Mouse (Mus musculus) neural tube, embryonic 13.5 days (tissue): Measurements from ENCODE around the gene Tln1. TPM values are rescaled to one million over a fixed set of nuclear protein-coding genes. Genes with fewer than 3 reads are reported as not detected.

Source experiments
- ATAC-seq: fragments of 200-750 bp; cut with Nextera tagmentation; 2 replicates; pipeline ENCODE4 v1.8.0; 2017; ENCODE audit warnings: low read depth, mild to moderate bottlenecking, moderate TSS enrichment, moderate library complexity
- H3K27ac ChIP-seq: fragments of 300-500 bp; sonication (generic); replicated peaks from 2 replicates; pipeline ENCODE4 v1.5.1; 2015; ENCODE audit warnings: moderate library complexity, mild to moderate bottlenecking, inconsistent platforms
- H3K27me3 ChIP-seq: fragments of 300-500 bp; sonication (generic); 2 replicates; pipeline ENCODE4 v1.6.1; 2015; ENCODE audit warnings: mild to moderate bottlenecking, inconsistent platforms
- H3K36me3 ChIP-seq: fragments of 300-500 bp; sonication (generic); 2 replicates; pipeline ENCODE4 v1.6.1; 2015; ENCODE audit warnings: mild to moderate bottlenecking, inconsistent platforms
- H3K4me1 ChIP-seq: fragments of 300-500 bp; sonication (generic); replicated peaks from 2 replicates; pipeline ENCODE4 v1.6.1; 2015; ENCODE audit warnings: inconsistent platforms
- H3K4me2 ChIP-seq: fragments of 300-500 bp; sonication (generic); 2 replicates; pipeline ENCODE4 v1.6.1; 2015; ENCODE audit warnings: inconsistent platforms, mild to moderate bottlenecking, moderate library complexity
- H3K4me3 ChIP-seq: fragments of 300-500 bp; sonication (generic); 2 replicates; pipeline ENCODE4 v1.5.1; 2015; ENCODE audit warnings: mild to moderate bottlenecking, inconsistent platforms
- H3K9ac ChIP-seq: fragments of 300-500 bp; sonication (generic); 2 replicates; pipeline ENCODE4 v1.6.1; 2015; ENCODE audit warnings: moderate library complexity, mild to moderate bottlenecking, inconsistent platforms
- H3K9me3 ChIP-seq: fragments of 300-500 bp; sonication (generic); 2 replicates; pipeline ENCODE4 v1.6.1; 2016; ENCODE audit warnings: inconsistent platforms
- WGBS: fragments of 180-500 bp; shearing (Covaris S2); methylation state at CpG from one replicate; pipeline ENCODE4 v1.1.7; 2015; 5-methylcytosine and 5-hydroxymethylcytosine counted together
- polyA plus RNA-seq: library from polyadenylated mRNA; unstranded; fragments of >200 nt; fragmentation: Nextera tagmentation; extraction: Ambion mirVana; gene quantifications from 2 replicates; pipeline ENCODE4 v1.2.1, GENCODE M21; 2015

Gene Tln1
- polyA plus RNA-seq, 1 experiment from 2014 or later, result 69.6 TPM

GRCm38 (mm10) chr4:43533270-43533669 lies 29.2 kb downstream of the Tln1 start:
- Histone ChIP-seq H3K4me3 (no peak overlapping the region), H3K9ac (no peak overlapping the region), H3K9me3 (no peaks in the 10 kb centered on the region), H3K4me1 (peaks cover 6% of the 10 kb centered on the region), H3K4me2 (no peak overlapping the region), H3K36me3 (peaks cover 73% of the 10 kb centered on the region), H3K27me3 (no peaks in the 10 kb centered on the region), H3K27ac (no peak overlapping the region)
- ATAC-seq, result no peak
- WGBS, result 92% methylated on average over 9 of the region's 9 CpGs

- Histone ChIP-seq H3K4me3 (no peak overlapping the region), H3K4me2 (no peak overlapping the region), H3K27me3 (peaks cover 17% of the 10 kb centered on the region), H3K9ac (no peak overlapping the region), H3K9me3 (no peaks in the 10 kb centered on the region), H3K4me1 (peaks cover 6% of the 10 kb centered on the region), H3K27ac (0 out of 2 replicates have a peak overlapping the region, but pooled peaks have one; percentile 38), H3K36me3 (peaks cover 47% of the 10 kb centered on the region)
- ATAC-seq, result no peak
- WGBS, result 28% methylated on average over 7 of the region's 7 CpGs
Measured at GRCm38 (mm10) chr4:43530581-43530980, 31.9 kb downstream of the Tln1 start.

- Histone ChIP-seq H3K36me3 (peaks cover 43% of the 10 kb centered on the region), H3K27ac (peak overlapping the region; percentile 38; the same call in 1 of the 2 replicates), H3K27me3 (peaks cover 22% of the 10 kb centered on the region), H3K4me1 (peaks cover 6% of the 10 kb centered on the region), H3K4me3 (no peak overlapping the region), H3K9me3 (no peaks in the 10 kb centered on the region), H3K9ac (no peak overlapping the region), H3K4me2 (no peak overlapping the region)
- ATAC-seq, result 0 out of 2 replicates have a peak, but pooled peaks have one; percentile 29
- WGBS, result 59% methylated on average over 8 of the region's 8 CpGs
Measured at GRCm38 (mm10) chr4:43530081-43530501, 32.4 kb downstream of the Tln1 start.

- ATAC-seq, result no peak
- H3K27me3 ChIP-seq, result peaks cover 37% of the 10 kb centered on the region
- H3K9ac ChIP-seq, result no peak overlapping the region
- no peak overlapping the region for H3K4me3 ChIP-seq
- peaks cover 27% of the 10 kb centered on the region for H3K36me3 ChIP-seq
- 79% methylated on average over 9 of the region's 9 CpGs for WGBS
- H3K9me3 ChIP-seq, result no peaks in the 10 kb centered on the region
- H3K4me1 ChIP-seq, result peaks cover 20% of the 10 kb centered on the region
- H3K27ac ChIP-seq, result no peak overlapping the region
- H3K4me2 ChIP-seq, result no peak overlapping the region
Measured at GRCm38 (mm10) chr4:43528487-43528886, 34.0 kb downstream of the Tln1 start.

- Histone ChIP-seq H3K27ac (no peak overlapping the region), H3K9ac (no peak overlapping the region), H3K4me1 (peaks cover 26% of the 10 kb centered on the region), H3K4me3 (no peak overlapping the region), H3K9me3 (no peaks in the 10 kb centered on the region), H3K36me3 (peaks cover 20% of the 10 kb centered on the region), H3K27me3 (peaks cover 43% of the 10 kb centered on the region), H3K4me2 (no peak overlapping the region)
- no peak for ATAC-seq
- WGBS, result 69% methylated on average over 5 of the region's 5 CpGs
Measured at GRCm38 (mm10) chr4:43527880-43528279, 34.6 kb downstream of the Tln1 start.

GRCm38 (mm10) chr4:43519956-43520355 lies 42.5 kb downstream of the Tln1 start:
- H3K4me3 ChIP-seq, result no peak overlapping the region; the same call in 1 of the 2 replicates
- peak overlapping the region; percentile 42 for H3K4me2 ChIP-seq
- H3K9me3 ChIP-seq, result no peaks in the 10 kb centered on the region
- H3K4me1 ChIP-seq, result peaks cover 36% of the 10 kb centered on the region
- WGBS, result 12% methylated on average over 6 of the region's 6 CpGs
- H3K9ac ChIP-seq, result 0 out of 2 replicates have a peak overlapping the region, but pooled peaks have one; percentile 23
- H3K27me3 ChIP-seq, result peaks cover 56% of the 10 kb centered on the region
- H3K36me3 ChIP-seq, result no peaks in the 10 kb centered on the region
- peak; percentile 52; the same call in 1 of the 2 replicates for ATAC-seq
- no peak overlapping the region for H3K27ac ChIP-seq

GRCm38 (mm10) chr4:43519551-43519950 lies 42.9 kb downstream of the Tln1 start:
- ATAC-seq, result no peak
- Histone ChIP-seq H3K27me3 (peaks cover 52% of the 10 kb centered on the region), H3K9me3 (no peaks in the 10 kb centered on the region), H3K4me2 (peak overlapping the region; percentile 42), H3K4me1 (peaks cover 33% of the 10 kb centered on the region), H3K9ac (0 out of 2 replicates have a peak overlapping the region, but pooled peaks have one; percentile 23), H3K36me3 (no peaks in the 10 kb centered on the region), H3K4me3 (no peak overlapping the region; the same call in 1 of the 2 replicates), H3K27ac (no peak overlapping the region)
- 17% methylated on average over 10 of the region's 10 CpGs for WGBS

GRCm38 (mm10) chr4:43515764-43516708 lies 46.5 kb downstream of the Tln1 start:
- Histone ChIP-seq H3K4me1 (peaks cover 16% of the 10 kb centered on the region), H3K9me3 (no peaks in the 10 kb centered on the region), H3K4me2 (no peak overlapping the region), H3K36me3 (no peaks in the 10 kb centered on the region), H3K27me3 (peaks cover 25% of the 10 kb centered on the region), H3K4me3 (no peak overlapping the region), H3K9ac (no peak overlapping the region), H3K27ac (no peak overlapping the region)
- 75% methylated on average over 11 of the region's 11 CpGs for WGBS
- ATAC-seq, result no peak

- Histone ChIP-seq H3K9me3 (no peaks in the 10 kb centered on the region), H3K27ac (no peak overlapping the region), H3K36me3 (no peaks in the 10 kb centered on the region), H3K4me1 (peaks cover 7% of the 10 kb centered on the region), H3K9ac (no peak overlapping the region), H3K4me2 (no peak overlapping the region), H3K27me3 (peaks cover 24% of the 10 kb centered on the region), H3K4me3 (no peak overlapping the region)
- ATAC-seq, result no peak
- 81% methylated on average over 4 of the region's 4 CpGs for WGBS
Measured at GRCm38 (mm10) chr4:43513791-43514190, 48.7 kb downstream of the Tln1 start.

- Histone ChIP-seq H3K9ac (no peak overlapping the region), H3K4me3 (no peak overlapping the region), H3K36me3 (no peaks in the 10 kb centered on the region), H3K9me3 (no peaks in the 10 kb centered on the region), H3K4me1 (peaks cover 10% of the 10 kb centered on the region), H3K27me3 (peaks cover 25% of the 10 kb centered on the region), H3K4me2 (no peak overlapping the region), H3K27ac (no peak overlapping the region)
- no peak for ATAC-seq
- 87% methylated on average over 4 of the region's 4 CpGs for WGBS
Measured at GRCm38 (mm10) chr4:43513300-43513699, 49.2 kb downstream of the Tln1 start.

- ATAC-seq, result no peak
- no peaks in the 10 kb centered on the region for H3K36me3 ChIP-seq
- H3K4me2 ChIP-seq, result no peak overlapping the region
- no peak overlapping the region for H3K27ac ChIP-seq
- peaks cover 26% of the 10 kb centered on the region for H3K27me3 ChIP-seq
- H3K9ac ChIP-seq, result no peak overlapping the region
- no peak overlapping the region for H3K4me3 ChIP-seq
- 75% methylated on average over 7 of the region's 7 CpGs for WGBS
- peaks cover 17% of the 10 kb centered on the region for H3K4me1 ChIP-seq
- no peaks in the 10 kb centered on the region for H3K9me3 ChIP-seq
Measured at GRCm38 (mm10) chr4:43512653-43513052, 49.8 kb downstream of the Tln1 start.

GRCm38 (mm10) chr4:43511675-43512454 lies 50.6 kb downstream of the Tln1 start:
- Histone ChIP-seq H3K4me2 (no peak overlapping the region), H3K9me3 (no peaks in the 10 kb centered on the region), H3K36me3 (no peaks in the 10 kb centered on the region), H3K4me3 (no peak overlapping the region), H3K27me3 (peaks cover 34% of the 10 kb centered on the region), H3K4me1 (peaks cover 17% of the 10 kb centered on the region), H3K27ac (no peak overlapping the region), H3K9ac (no peak overlapping the region)
- ATAC-seq, result no peak
- 80% methylated on average over 19 of the region's 19 CpGs for WGBS
